Comparison of ENCODE assay signal across 8 mouse cellular contexts in the genomic region with DNA sequence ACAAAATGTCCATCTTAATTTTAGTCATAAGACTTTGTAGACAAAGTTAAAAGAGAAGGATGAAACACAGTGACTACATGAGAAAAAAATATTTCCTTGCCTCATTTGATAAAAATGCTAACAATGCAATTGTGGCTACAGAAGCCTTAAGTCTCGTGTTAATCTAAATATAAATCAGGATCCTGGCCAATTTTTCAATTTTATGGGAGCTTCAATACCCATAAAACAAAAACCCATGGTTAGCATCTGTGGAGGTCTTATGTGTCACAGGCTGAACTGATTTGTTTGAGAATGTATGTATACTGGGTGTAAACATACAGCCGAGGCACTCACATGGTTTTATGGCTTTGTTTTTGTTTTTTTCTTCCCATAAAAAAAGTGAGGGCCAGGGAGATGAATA. TPM values are rescaled to one million over a fixed set of nuclear protein-coding genes. Genes with fewer than 3 reads are reported as not detected.
A peak's percentile ranks its signal among the peaks of the same experiment; 100 is the strongest.
DNase-seq lines count a peak whose midpoint lies in the region; ATAC-seq and TF ChIP-seq lines count a peak whose summit lies in the region.

No protein-coding gene starts in this region.

- TF ChIP-seq CTCF in left cerebral cortex, adult 2 months (IDR thresholded peaks at IDR 0.05): no peak
- no peak for TF ChIP-seq CTCF in intestine, postnatal 0 days (IDR thresholded peaks at IDR 0.05; ENCODE audit: low read depth)

- H3K36me3 ChIP-seq in embryonic facial prominence, embryonic 12.5 days: no peaks in the 10 kb centered on the region
- H3K36me3 ChIP-seq in intestine, postnatal 0 days (ENCODE audit: control insufficient read depth, insufficient read depth): no peaks in the 10 kb centered on the region; the same call in 1 of the 2 replicates
- no peaks in the 10 kb centered on the region for H3K36me3 ChIP-seq in neural tube, embryonic 15.5 days

- no peaks in the 10 kb centered on the region for H3K27me3 ChIP-seq in embryonic facial prominence, embryonic 12.5 days
- no peaks in the 10 kb centered on the region for H3K27me3 ChIP-seq in intestine, postnatal 0 days (replicated peaks; ENCODE audit: control insufficient read depth, insufficient read depth, low read length)
- H3K27me3 ChIP-seq in neural tube, embryonic 15.5 days (replicated peaks): 0 out of 2 replicates have a peak, but pooled peaks cover 2% of the 10 kb centered on the region

- peak overlapping the region; percentile 71 for H3K4me2 ChIP-seq in embryonic facial prominence, embryonic 12.5 days (replicated peaks)
- peak overlapping the region; percentile 84 for H3K4me2 ChIP-seq in intestine, postnatal 0 days (replicated peaks; ENCODE audit: low read depth)
- H3K4me2 ChIP-seq in neural tube, embryonic 15.5 days: peak overlapping the region; percentile 72

- no peak for ATAC-seq in embryonic facial prominence, embryonic 12.5 days (ENCODE audit: insufficient number of reproducible peaks, insufficient read depth, low FRiP score, low TSS enrichment)
- no peak for ATAC-seq in intestine, postnatal 0 days
- peak; percentile 0; the same call in 1 of the 2 replicates for ATAC-seq in neural tube, embryonic 15.5 days (ENCODE audit: low FRiP score)

- WGBS in embryonic facial prominence, embryonic 12.5 days: 28% methylated on average over 2 of the region's 2 CpGs
- WGBS in intestine, postnatal 0 days: 6% methylated on average over 2 of the region's 2 CpGs
- WGBS in neural tube, embryonic 15.5 days: 5% methylated on average over 2 of the region's 2 CpGs

- H3K27ac ChIP-seq in left cerebral cortex, adult 2 months: peak overlapping the region; percentile 97
- peak overlapping the region; percentile 87 for H3K27ac ChIP-seq in embryonic facial prominence, embryonic 12.5 days
- H3K27ac ChIP-seq in intestine, postnatal 0 days (ENCODE audit: low read depth, low read length): peak overlapping the region; percentile 97
- H3K27ac ChIP-seq in neural tube, embryonic 15.5 days (replicated peaks): peak overlapping the region; percentile 96

- DNase-seq in left cerebral cortex, adult 2 months (ENCODE audit: extremely low spot score in 1 of 2, low spot score in 2 of 2): no peak
- DNase-seq in left cerebral cortex, postnatal 4 days: no peak
- DNase-seq in adipocyte (ENCODE audit: low spot score): no peak
- no peak for DNase-seq in right cerebral cortex, postnatal 4 days
- no peak for DNase-seq in cerebellum, postnatal 25 days

- peak overlapping the region; percentile 91; the same call in 1 of the 2 replicates for H3K9ac ChIP-seq in embryonic facial prominence, embryonic 12.5 days
- peak overlapping the region; percentile 88 for H3K9ac ChIP-seq in intestine, postnatal 0 days (ENCODE audit: low read depth, low read length)
- H3K9ac ChIP-seq in neural tube, embryonic 15.5 days (replicated peaks): peak overlapping the region; percentile 75

- peaks cover 7% of the 10 kb centered on the region; the same call in 1 of the 2 replicates for H3K4me1 ChIP-seq in embryonic facial prominence, embryonic 12.5 days
- peaks cover 3% of the 10 kb centered on the region; the same call in 1 of the 2 replicates for H3K4me1 ChIP-seq in intestine, postnatal 0 days (replicated peaks; ENCODE audit: control insufficient read depth, insufficient read depth, low read length)
- H3K4me1 ChIP-seq in neural tube, embryonic 15.5 days: peaks cover 18% of the 10 kb centered on the region

- H3K9me3 ChIP-seq in embryonic facial prominence, embryonic 12.5 days: no peaks in the 10 kb centered on the region
- H3K9me3 ChIP-seq in intestine, postnatal 0 days (ENCODE audit: control insufficient read depth): no peaks in the 10 kb centered on the region
- no peaks in the 10 kb centered on the region for H3K9me3 ChIP-seq in neural tube, embryonic 15.5 days (replicated peaks)

- intact Hi-C loops in left cerebral cortex, adult 2 months (cut with DNase I): loop anchor here (1.0 kb wide), 1 partner anchor 124 kb away; a partner anchor contains a TSS
- intact Hi-C loops in left cerebral cortex, postnatal 4 days (cut with DNase I): loop anchor here (5.0 kb wide), 1 partner anchor 127 kb away; no protein-coding TSS in a partner anchor

- peak overlapping the region; percentile 77 for H3K4me3 ChIP-seq in left cerebral cortex, adult 2 months
- H3K4me3 ChIP-seq in embryonic facial prominence, embryonic 12.5 days: peak overlapping the region; percentile 78
- H3K4me3 ChIP-seq in intestine, postnatal 0 days (ENCODE audit: low read depth, low read length): peak overlapping the region; percentile 83
- peak overlapping the region; percentile 63 for H3K4me3 ChIP-seq in neural tube, embryonic 15.5 days (replicated peaks)

RNA-seq across cellular contexts. Expression of a gene that starts 0.7 kb away (rescaled TPM):
- 10 to 100 TPM; 21.0 TPM for total RNA-seq in left cerebral cortex, adult 2 months (2021)
- total RNA-seq in left cerebral cortex, postnatal 4 days (2021): 10 to 100 TPM; 32.5 to 39.2 TPM
- 37.8 and 41.7 TPM in 2 replicates for polyA plus RNA-seq in embryonic facial prominence, embryonic 12.5 days (2016; fragmentation: Nextera tagmentation; extraction: Ambion mirVana)
- 36.2 and 37.4 TPM in 2 replicates for polyA plus RNA-seq in intestine, postnatal 0 days (2015; fragmentation: Nextera tagmentation; extraction: Ambion mirVana)
- polyA plus RNA-seq in neural tube, embryonic 15.5 days (2015; fragmentation: Nextera tagmentation; extraction: Ambion mirVana): 35.8 and 41.5 TPM in 2 replicates
